Mouse (Mus musculus): ENCODE results near the gene Gm13757.
"Not testable (repeated sequence)": the region's sequence is repeated elsewhere in the genome, so short reads cannot be mapped to it uniquely, and the experiment has no call there.

The Gm13757 gene

GRCm38 (mm10) chr2:88449031-88449430 is at the start of gene Gm13757:
Gene Gm13757, minus strand, starts transcription at chr2:88449131.
- DNase-seq = no peak

GRCm38 (mm10) chr2:88493020-88493419 is 44.1 kb upstream of the Gm13757 start, which contains the start of gene Olfr1185-ps1:
Gene Olfr1185-ps1, plus strand, starts transcription at chr2:88493320.
- DNase-seq = no peak

GRCm38 (mm10) chr2:88483298-88483697 is 34.4 kb upstream of the Gm13757 start, which contains the start of gene Olfr1184:
Gene Olfr1184, plus strand, starts transcription at chr2:88483598.
- DNase-seq = no peak

- DNase-seq = not testable (repeated sequence)
Measured at GRCm38 (mm10) chr2:88454567-88454966, 5.6 kb upstream of the Gm13757 start, which contains the start of gene Olfr1183. Gene Olfr1183, plus strand, starts transcription at chr2:88454867.

- DNase-seq = no peak
Measured at GRCm38 (mm10) chr2:88426071-88426470, 22.9 kb downstream of the Gm13757 start, which contains the start of gene Olfr1181. Gene Olfr1181, minus strand, starts transcription at chr2:88426171.

GRCm38 (mm10) chr2:88419051-88419450 is 29.9 kb downstream of the Gm13757 start, which contains the start of gene Olfr1180:
Gene Olfr1180, minus strand, starts transcription at chr2:88419151.
- DNase-seq = no peak

- no peak for DNase-seq
Measured at GRCm38 (mm10) chr2:88406353-88406752, 42.6 kb downstream of the Gm13757 start, which contains the start of gene Olfr1179. Gene Olfr1179, minus strand, starts transcription at chr2:88406453.

All from right cerebral cortex, postnatal 4 days (tissue).